Mouse (Mus musculus) CD8-positive naive resting alpha-beta T cell, adult 2 months (primary cell): ENCODE measurements around the gene Grik3.

ENCODE experiments used
- DNase-seq, 2 experiments: peaks; one replicate each; pipeline ENCODE4 v3.0.0; 2022; ENCODE audit warnings: low read depth in 2 of 2, low spot score in 2 of 2

The Grik3 gene

DNA sequence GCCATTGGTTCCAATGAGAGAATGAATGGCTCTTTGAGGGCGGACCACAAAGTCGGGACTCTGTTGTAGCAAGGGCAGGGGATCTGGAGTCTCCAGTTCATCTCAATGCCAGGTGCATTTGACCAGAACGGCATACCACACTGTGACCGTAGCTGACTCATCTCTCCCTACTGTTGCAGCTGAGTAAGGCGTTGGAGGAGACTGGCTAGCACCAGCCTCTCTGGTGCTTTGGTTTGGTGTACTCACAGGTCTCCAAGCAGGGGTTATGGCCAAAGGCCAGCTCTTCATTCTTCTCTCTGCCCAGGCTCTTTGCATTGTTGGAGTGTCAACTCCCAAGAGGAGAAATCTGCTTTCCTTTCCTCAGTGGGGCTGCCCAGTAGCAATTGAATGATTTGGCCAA lies 52.7 kb downstream of the Grik3 start:
- no peak for DNase-seq

- DNase-seq = no peak
These were observed 54.7 kb downstream of the Grik3 start for GRCm38 (mm10) chr4:125544947-125545767.

DNA sequence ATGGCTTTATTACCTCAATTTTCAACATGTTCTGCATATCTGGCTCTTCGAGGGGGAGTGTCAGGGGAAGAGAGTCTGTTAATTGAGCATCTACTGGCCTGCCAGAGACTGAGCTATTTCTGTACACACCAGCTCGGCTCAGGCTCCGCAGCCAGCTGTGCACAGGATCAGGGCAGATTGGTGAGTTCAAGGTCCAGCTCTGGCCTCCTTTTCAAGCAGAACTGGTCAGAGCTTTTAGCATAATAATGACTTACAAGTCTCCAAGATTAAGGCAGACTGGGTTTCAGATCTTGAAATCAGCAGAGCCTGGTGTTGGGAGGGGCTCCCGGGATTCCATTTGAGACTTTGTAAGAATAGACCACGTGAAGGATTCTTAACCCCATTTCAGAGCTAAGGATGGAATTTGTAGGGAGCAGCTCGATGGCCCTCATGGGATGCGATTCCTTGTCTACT lies 55.3 kb downstream of the Grik3 start:
- no peak for DNase-seq

DNA sequence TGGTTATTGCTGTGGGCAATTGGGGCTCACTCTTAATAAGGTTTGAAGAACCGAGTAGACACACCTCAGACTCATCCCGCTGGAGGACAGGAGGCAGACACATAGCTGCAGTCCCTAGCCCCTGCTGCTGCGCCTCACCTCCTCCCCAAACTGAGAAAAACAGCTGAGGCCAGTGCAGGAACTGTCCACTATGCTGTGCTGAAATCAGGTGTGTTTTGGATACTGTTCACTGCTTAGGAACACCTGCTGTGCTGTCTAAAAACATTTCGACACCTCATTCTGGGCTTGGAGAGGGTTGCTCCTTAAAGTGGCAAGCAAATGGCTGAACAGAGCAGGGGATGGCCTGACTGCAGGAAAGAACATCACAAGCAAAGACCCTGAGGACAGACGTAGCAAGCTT lies 57.7 kb downstream of the Grik3 start:
- DNase-seq = no peak

- no peak for DNase-seq
These were observed 63.3 kb downstream of the Grik3 start for GRCm38 (mm10) chr4:125553754-125554153.

DNA sequence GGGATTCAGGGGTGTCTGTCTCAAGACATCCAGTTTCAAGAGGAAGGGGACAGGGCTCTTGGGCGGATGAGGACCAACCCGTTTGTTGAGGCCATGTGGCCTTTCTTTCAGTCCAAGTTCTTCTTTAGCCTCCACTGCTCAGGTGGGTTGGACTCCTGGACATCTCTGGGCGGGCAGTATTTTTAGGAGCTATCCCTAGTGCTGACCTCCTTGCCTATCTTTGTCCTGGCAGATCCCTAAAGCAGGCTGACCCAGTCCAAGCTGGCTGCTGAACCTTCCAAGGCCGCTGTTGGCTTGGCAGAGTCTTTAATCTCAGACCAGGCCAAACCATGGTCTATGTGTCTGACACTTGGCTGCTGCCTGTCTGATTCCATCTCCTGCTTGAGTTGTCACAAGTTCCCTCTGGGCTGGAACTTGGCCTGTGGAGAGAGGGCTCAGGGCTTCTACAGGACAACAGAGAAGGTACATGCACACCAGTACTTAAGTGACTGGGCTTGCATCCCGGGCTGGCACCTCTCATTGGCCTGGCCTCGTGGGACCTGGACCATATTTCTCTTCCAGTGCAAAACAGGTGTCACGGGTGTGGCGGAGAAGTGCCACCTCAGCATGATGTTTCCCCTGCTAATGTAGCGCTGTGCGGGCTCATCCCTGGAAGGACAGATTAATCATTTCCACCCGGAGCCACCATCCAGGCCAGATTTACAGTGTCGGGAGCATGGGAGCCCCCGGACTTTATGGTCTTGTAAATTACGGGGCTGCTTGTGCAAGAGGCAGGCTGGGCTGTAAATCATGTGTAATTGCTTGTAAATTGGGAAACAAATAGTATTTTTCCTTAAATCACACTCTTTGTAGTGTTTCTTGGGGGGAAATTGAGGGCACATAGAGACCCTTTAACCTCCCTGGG lies 66.2 kb downstream of the Grik3 start:
- DNase-seq = no peak

DNA sequence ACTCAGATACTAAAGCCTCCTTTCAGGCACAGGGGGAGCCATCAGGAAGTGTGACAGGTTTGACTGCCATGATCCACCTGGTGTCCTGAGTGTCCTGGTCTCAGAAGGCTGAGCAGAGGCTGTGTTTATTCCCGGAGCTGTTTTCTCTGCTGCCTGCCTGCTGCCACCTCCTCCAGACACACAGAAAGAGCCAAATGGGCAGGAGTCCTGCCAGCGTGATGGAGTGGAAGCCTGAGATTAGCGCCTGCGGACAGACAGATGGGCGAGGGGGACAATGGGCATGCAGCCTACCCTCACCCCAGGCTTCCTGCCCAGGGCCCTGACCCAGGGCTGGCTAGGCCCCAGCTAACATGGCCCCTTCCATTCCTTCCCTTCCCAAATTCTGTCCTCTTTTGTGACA lies 69.1 kb downstream of the Grik3 start:
- DNase-seq = no peak

DNA sequence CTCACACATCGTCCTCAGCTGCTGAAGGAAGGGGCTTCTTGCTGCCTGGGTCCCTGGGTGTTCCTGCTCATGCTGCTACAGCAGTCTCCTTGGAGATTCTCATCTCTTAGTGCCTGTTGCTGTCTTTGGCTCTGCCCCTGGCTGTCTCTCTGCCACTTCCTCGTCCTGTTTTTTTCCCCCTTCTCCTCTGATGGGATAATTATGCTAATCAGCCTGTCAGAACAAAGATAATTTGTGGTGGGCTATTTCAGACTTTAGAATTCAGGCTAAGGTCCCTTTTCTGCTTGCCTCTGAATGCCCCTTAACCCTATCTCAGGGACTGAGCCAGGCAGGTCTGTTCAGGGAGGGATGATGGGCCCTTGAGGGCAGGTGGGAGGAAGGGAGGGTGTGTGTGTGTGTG lies 70.3 kb downstream of the Grik3 start:
- DNase-seq = no peak

DNA sequence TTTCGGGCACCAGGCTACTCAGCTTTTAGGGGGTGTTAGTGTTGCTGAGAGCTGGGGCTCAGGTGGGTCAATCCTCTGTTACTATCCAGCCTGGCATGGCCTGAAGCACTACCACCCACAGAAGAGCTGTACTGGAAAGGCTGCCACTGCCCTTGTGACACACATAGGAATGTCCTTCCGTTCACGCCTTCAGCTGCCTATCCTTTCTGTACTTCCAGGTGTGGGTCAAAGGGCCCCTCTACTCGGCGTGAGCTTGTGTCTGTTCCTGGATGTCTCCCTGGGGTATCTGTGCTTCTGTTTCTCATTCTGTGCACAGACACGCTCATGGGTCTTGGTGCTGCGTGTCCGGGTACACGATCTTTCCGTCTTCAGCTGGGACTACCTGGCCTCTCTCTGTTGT lies 73.1 kb downstream of the Grik3 start:
- DNase-seq = no peak

DNA sequence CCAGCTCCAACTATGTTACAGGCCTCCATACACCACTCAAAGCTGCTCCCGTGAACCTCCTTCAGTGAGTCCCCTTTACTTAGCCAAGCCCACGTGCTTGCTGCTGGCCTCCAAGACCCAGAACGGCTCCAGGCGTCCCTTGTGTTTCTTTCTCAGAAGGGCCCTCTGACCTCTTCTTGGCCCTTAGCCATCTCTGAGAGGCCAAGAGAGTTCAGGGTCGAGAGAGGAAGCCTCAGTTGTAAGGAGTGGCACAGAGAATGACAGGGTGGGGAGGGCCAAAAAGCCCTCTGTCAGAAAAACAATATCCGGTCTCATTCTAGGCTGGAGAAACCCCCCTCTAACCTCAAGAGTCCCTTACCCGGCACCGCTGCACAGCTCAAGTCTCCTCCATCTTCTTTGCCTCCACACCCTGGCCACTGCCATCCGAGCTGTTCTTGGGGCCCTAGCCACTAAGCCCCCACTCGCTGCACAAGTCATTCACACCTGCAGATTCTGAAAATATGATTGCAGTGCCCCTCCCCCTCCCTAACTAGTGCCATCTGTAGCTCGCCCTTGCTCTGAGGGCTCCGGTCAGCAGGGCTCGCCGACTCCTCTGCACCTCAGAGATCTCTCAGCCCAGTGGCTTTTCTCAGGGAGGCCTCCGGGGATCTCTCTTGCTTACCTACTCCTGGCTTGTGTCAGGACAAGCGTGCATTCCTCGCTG lies 73.7 kb downstream of the Grik3 start:
- no peak for DNase-seq

DNA sequence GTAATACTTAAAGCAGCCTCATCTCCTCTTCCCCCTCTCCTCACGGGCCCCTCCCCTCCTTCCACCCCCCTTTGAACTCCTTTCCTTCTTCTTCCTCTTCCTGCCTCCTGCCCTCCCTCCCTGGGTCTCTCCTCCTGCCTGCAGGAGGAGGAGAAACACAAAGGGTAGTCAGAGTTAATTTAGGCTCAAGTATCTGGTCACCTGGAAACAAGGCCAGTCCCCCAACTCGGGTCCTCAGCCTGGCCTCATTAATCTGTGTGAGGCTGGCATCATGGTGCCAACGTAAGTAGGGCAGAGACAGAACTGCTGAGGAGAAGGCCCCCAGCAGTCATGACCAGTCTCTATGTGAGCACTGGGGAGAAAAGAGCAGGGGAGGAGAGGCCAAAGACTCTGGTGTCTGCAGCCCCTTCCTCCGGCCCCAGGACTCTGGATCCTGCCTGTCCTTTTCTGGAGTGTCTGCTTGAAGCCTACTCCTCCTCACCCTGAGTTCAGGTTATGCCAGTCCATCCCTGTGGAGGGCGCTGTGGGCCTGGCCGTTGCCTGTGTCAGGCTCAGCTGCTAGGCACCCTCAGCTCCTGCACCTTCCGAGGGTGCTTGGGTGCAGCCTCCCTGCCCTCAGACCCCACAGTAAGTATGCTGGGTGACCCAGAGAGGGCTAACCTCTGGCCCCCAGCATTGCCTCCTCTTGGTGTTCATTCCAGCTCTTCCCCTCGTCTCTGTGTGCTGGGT lies 75.4 kb downstream of the Grik3 start:
- no peak for DNase-seq

GRCm38 (mm10) chr4:125568210-125568609 lies 77.7 kb downstream of the Grik3 start:
- DNase-seq = no peak

DNA sequence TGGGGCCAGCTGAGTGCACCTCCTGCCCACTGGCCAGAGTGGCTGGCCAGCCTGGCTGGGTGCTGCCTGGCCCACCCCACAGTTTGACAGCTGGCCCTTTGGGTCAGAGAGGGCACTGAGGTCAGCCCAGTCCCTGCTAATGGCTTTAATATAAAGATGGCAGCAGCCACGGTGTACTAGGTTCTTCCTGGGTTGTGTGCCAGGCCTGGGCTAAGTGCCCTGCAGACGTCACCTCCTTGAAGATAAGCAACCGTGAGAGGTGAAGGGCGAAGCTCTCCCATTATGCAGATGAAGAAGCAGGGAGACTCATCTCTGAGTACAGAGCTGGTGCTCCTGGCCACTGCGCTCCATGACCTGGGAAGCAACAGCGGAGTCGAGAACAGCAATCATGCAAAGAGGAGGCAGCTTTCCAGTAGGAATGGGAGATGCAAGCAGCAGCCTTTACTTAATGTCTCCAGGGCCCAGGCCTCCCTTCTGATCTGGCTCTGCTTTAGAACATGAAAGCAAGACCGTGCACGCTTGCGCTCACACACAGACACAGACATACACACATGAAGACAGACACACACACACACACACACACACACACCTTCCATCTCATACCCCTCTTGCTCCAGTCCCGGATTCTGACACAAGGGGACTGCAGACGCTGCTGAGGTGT lies 81.3 kb downstream of the Grik3 start:
- no peak for DNase-seq

- DNase-seq = no peak
These were observed 81.8 kb downstream of the Grik3 start for GRCm38 (mm10) chr4:125572312-125572663.

DNA sequence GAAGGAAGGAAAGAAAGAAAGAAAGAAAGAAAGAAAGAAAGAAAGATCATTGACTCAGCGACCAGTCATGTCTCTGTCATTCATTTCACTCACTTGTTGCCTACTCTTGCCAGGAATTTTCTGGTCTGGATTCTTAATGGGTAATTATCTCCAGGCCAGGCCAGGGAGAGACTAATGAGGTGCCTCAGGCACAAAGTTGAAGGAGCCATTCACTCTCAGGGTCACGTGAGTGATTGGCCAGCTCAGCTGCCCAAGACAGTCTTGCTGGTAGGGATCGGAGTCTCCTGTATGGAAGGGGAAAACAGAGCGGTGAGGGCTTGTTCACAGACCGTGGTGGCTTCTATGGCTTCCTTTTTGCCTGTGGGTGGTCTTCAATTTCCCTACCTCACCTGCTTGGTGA lies 82.5 kb downstream of the Grik3 start:
- no peak for DNase-seq

GRCm38 (mm10) chr4:125573951-125574675 lies 83.6 kb downstream of the Grik3 start:
- DNase-seq = no peak

GRCm38 (mm10) chr4:125580336-125580735 lies 89.8 kb downstream of the Grik3 start:
- DNase-seq = no peak

- no peak for DNase-seq
These were observed 92.8 kb downstream of the Grik3 start for GRCm38 (mm10) chr4:125583272-125583671.

- DNase-seq = no peak
These were observed 93.4 kb downstream of the Grik3 start for GRCm38 (mm10) chr4:125583935-125584334.

DNA sequence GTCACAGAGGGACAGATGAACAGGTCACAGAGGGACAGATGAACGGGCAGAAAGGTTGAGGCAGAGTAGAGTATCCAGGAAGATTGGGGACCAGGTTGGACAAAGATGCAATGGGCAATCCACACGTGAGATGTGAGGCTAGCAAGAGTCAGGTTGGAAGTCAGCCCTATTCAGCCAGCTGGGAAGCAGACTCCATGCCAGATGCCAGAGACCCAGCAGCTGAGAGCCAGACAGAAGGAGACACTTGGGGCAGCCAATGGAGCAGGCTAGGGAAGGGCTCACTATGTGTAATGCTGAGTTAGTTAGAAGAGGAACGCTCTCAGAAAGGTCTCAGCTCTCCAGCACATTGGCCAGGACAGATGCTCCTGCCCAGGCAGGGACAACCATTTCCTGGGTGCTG lies 94.2 kb downstream of the Grik3 start:
- DNase-seq = no peak
